Mouse (Mus musculus) embryonic facial prominence, embryonic 14.5 days (tissue): ENCODE data around the gene Krt2. TPM values are rescaled to one million over a fixed set of nuclear protein-coding genes. Genes with fewer than 3 reads are reported as not detected.

ENCODE experiments used
- ATAC-seq: fragments of 200-750 bp; cut with Nextera tagmentation; 2 replicates; pipeline ENCODE4 v1.8.0; 2017; ENCODE audit warnings: low read depth, moderate number of reproducible peaks, moderate TSS enrichment
- DNase-seq: peaks from one replicate; pipeline ENCODE4 v3.0.0-alpha.2; 2015; ENCODE audit warnings: low spot score
- H3K27ac ChIP-seq: fragments of 300-500 bp; sonication (generic); replicated peaks from 2 replicates; pipeline ENCODE4 v1.5.1; 2014; ENCODE audit warnings: low read depth, mild to moderate bottlenecking, low read length, moderate library complexity
- H3K27me3 ChIP-seq: fragments of 300-500 bp; sonication (generic); replicated peaks from 2 replicates; pipeline ENCODE4 v1.6.1; 2014; ENCODE audit warnings: low read length; ENCODE audit not compliant: control insufficient read depth, insufficient read depth
- H3K36me3 ChIP-seq: fragments of 300-500 bp; sonication (generic); 2 replicates; pipeline ENCODE4 v1.6.1; 2014; ENCODE audit warnings: low read length, mixed read lengths; ENCODE audit not compliant: control insufficient read depth, insufficient read depth
- H3K4me1 ChIP-seq: fragments of 300-500 bp; sonication (generic); 2 replicates; pipeline ENCODE4 v1.6.1; 2014; ENCODE audit warnings: antibody characterized with exemption, low read length; ENCODE audit not compliant: control insufficient read depth, insufficient read depth
- H3K4me2 ChIP-seq: fragments of 300-500 bp; sonication (generic); 2 replicates; pipeline ENCODE4 v1.6.1; 2014; ENCODE audit warnings: low read depth, mild to moderate bottlenecking, low read length, moderate library complexity, mixed read lengths
- H3K4me3 ChIP-seq: fragments of 300-500 bp; sonication (generic); 2 replicates; pipeline ENCODE4 v1.5.1; 2014; ENCODE audit warnings: low read depth, mild to moderate bottlenecking, low read length
- H3K9ac ChIP-seq: fragments of 300-500 bp; sonication (generic); 2 replicates; pipeline ENCODE4 v1.6.1; 2014; ENCODE audit warnings: low read depth, mild to moderate bottlenecking, low read length, moderate library complexity, mixed read lengths
- H3K9me3 ChIP-seq: fragments of 300-500 bp; sonication (generic); 2 replicates; pipeline ENCODE4 v1.6.1; 2016; ENCODE audit warnings: low read length; ENCODE audit not compliant: control insufficient read depth
- WGBS: fragments of 180-500 bp; shearing (Covaris S2); extraction: QIAGEN DNeasy Blood & Tissue Kit; methylation state at CpG from one replicate; pipeline ENCODE4 v1.1.7; 2014; 5-methylcytosine and 5-hydroxymethylcytosine counted together
- polyA plus RNA-seq: library from polyadenylated mRNA; unstranded; fragments of >200 nt; fragmentation: Nextera tagmentation; extraction: Ambion mirVana; gene quantifications from 2 replicates; pipeline ENCODE4 v1.2.1, GENCODE M21; 2014

Gene Krt2
- polyA plus RNA-seq, 1 experiment from 2014 or later: not detected

GRCm38 (mm10) chr15:101852571-101852970 is 34.6 kb upstream of the Krt2 start:
- peaks cover 12% of the 10 kb centered on the region for H3K27me3 ChIP-seq
- no peaks in the 10 kb centered on the region for H3K36me3 ChIP-seq
- H3K4me1 ChIP-seq: peaks cover 10% of the 10 kb centered on the region
- no peak overlapping the region for H3K9ac ChIP-seq
- H3K27ac ChIP-seq: no peak overlapping the region
- no peak for ATAC-seq
- no peaks in the 10 kb centered on the region for H3K9me3 ChIP-seq
- no peak overlapping the region for H3K4me2 ChIP-seq
- WGBS: 28% methylated on average over 5 of the region's 5 CpGs
- H3K4me3 ChIP-seq: no peak overlapping the region
- DNase-seq: no peak

- peaks cover 10% of the 10 kb centered on the region for H3K4me1 ChIP-seq
- ATAC-seq (no peak), DNase-seq (no peak)
- H3K9me3 ChIP-seq: no peaks in the 10 kb centered on the region
- H3K27me3 ChIP-seq: peaks cover 14% of the 10 kb centered on the region
- no peak within 1 kb of the TSS for H3K4me3 ChIP-seq
- H3K36me3 ChIP-seq: no peaks in the 10 kb centered on the region
- WGBS: 88% methylated on average over 6 of the region's 6 CpGs
- no peak within 1 kb of the TSS for H3K4me2 ChIP-seq
- no peak within 1 kb of the TSS for H3K27ac ChIP-seq
- H3K9ac ChIP-seq: no peak within 1 kb of the TSS
Measured at GRCm38 (mm10) chr15:101850694-101851093, 32.7 kb upstream of the Krt2 start, which contains the start of gene Krt1. Gene Krt1, minus strand, starts transcription at chr15:101850794.

GRCm38 (mm10) chr15:101845971-101846403 is 28.0 kb upstream of the Krt2 start:
- peak overlapping the region; percentile 90 for H3K4me2 ChIP-seq
- 0% methylated on average over 10 of the region's 37 CpGs for WGBS
- H3K9ac ChIP-seq: peak overlapping the region; percentile 70
- peak; percentile 36 for DNase-seq
- H3K36me3 ChIP-seq: no peaks in the 10 kb centered on the region
- no peaks in the 10 kb centered on the region for H3K9me3 ChIP-seq
- H3K4me3 ChIP-seq: peak overlapping the region; percentile 55
- peaks cover 15% of the 10 kb centered on the region; the same call in 1 of the 2 replicates for H3K27me3 ChIP-seq
- ATAC-seq: peak; percentile 81
- H3K27ac ChIP-seq: peak overlapping the region; percentile 46; the same call in 1 of the 2 replicates
- no peaks in the 10 kb centered on the region for H3K4me1 ChIP-seq

- 61% methylated on average over 9 of the region's 9 CpGs for WGBS
- H3K4me1 ChIP-seq: no peaks in the 10 kb centered on the region
- no peak overlapping the region for H3K4me3 ChIP-seq
- ATAC-seq (peak; percentile 45; the same call in 1 of the 2 replicates), DNase-seq (peak; percentile 65)
- no peaks in the 10 kb centered on the region for H3K36me3 ChIP-seq
- H3K4me2 ChIP-seq: no peak overlapping the region
- H3K27me3 ChIP-seq: peaks cover 15% of the 10 kb centered on the region; the same call in 1 of the 2 replicates
- no peak overlapping the region for H3K9ac ChIP-seq
- no peaks in the 10 kb centered on the region for H3K9me3 ChIP-seq
- no peak overlapping the region for H3K27ac ChIP-seq
Measured at GRCm38 (mm10) chr15:101843192-101843591, 25.2 kb upstream of the Krt2 start.

GRCm38 (mm10) chr15:101834784-101835328 is 16.9 kb upstream of the Krt2 start:
- no peaks in the 10 kb centered on the region for H3K36me3 ChIP-seq
- 67% methylated on average over 5 of the region's 5 CpGs for WGBS
- DNase-seq (no peak), ATAC-seq (no peak)
- no peaks in the 10 kb centered on the region for H3K9me3 ChIP-seq
- H3K27ac ChIP-seq: no peak overlapping the region
- no peak overlapping the region for H3K9ac ChIP-seq
- H3K4me1 ChIP-seq: no peaks in the 10 kb centered on the region
- H3K4me2 ChIP-seq: no peak overlapping the region
- no peaks in the 10 kb centered on the region for H3K27me3 ChIP-seq
- no peak overlapping the region for H3K4me3 ChIP-seq

- no peaks in the 10 kb centered on the region for H3K36me3 ChIP-seq
Measured at GRCm38 (mm10) chr15:101833131-101833530, 15.2 kb upstream of the Krt2 start.

GRCm38 (mm10) chr15:101829441-101829840 is 11.5 kb upstream of the Krt2 start:
- ATAC-seq: no peak
- H3K9ac ChIP-seq: no peak overlapping the region
- H3K36me3 ChIP-seq: no peaks in the 10 kb centered on the region
- H3K27ac ChIP-seq: no peak overlapping the region
- H3K4me1 ChIP-seq: no peaks in the 10 kb centered on the region
- H3K9me3 ChIP-seq: no peaks in the 10 kb centered on the region
- DNase-seq: no peak
- H3K4me2 ChIP-seq: no peak overlapping the region
- H3K4me3 ChIP-seq: no peak overlapping the region
- 58% methylated on average over 5 of the region's 5 CpGs for WGBS
- H3K27me3 ChIP-seq: no peaks in the 10 kb centered on the region

More at GRCm38 (mm10) chr15:101833131-101833530, 15.2 kb upstream of the Krt2 start:
- H3K4me2 ChIP-seq: no peak overlapping the region
- H3K9ac ChIP-seq: no peak overlapping the region
- no peaks in the 10 kb centered on the region for H3K9me3 ChIP-seq
- H3K4me1 ChIP-seq: no peaks in the 10 kb centered on the region
- no peak overlapping the region for H3K4me3 ChIP-seq
- DNase-seq (no peak), ATAC-seq (no peak)
- WGBS: 31% methylated on average over 6 of the region's 6 CpGs
- H3K27me3 ChIP-seq: no peaks in the 10 kb centered on the region
- H3K27ac ChIP-seq: no peak overlapping the region

GRCm38 (mm10) chr15:101821786-101822185 is 3.8 kb upstream of the Krt2 start:
- ATAC-seq: no peak

More at GRCm38 (mm10) chr15:101821786-101822185, 3.8 kb upstream of the Krt2 start:
- Histone ChIP-seq H3K27me3 (0 out of 2 replicates have a peak, but pooled peaks cover 4% of the 10 kb centered on the region), H3K4me2 (no peak overlapping the region), H3K9ac (no peak overlapping the region), H3K9me3 (no peaks in the 10 kb centered on the region), H3K27ac (no peak overlapping the region), H3K36me3 (no peaks in the 10 kb centered on the region), H3K4me3 (no peak overlapping the region), H3K4me1 (no peaks in the 10 kb centered on the region)
- 16% methylated on average over 3 of the region's 3 CpGs for WGBS
- peak; percentile 12 for DNase-seq
